Mouse (Mus musculus) liver, postnatal 0 days (tissue): Measurements from ENCODE around the gene Vamp4. TPM values are rescaled to one million over a fixed set of nuclear protein-coding genes. Genes with fewer than 3 reads are reported as not detected.

Experiments used
- ATAC-seq: fragments of 200-750 bp; cut with Nextera tagmentation; 2 replicates; pipeline ENCODE4 v1.8.0; 2017; ENCODE audit warnings: mild to moderate bottlenecking, moderate library complexity
- DNase-seq: peaks from one replicate; pipeline ENCODE4 v3.0.0-alpha.2; 2016
- H3K27ac ChIP-seq: fragments of 300-500 bp; sonication (generic); 2 replicates; pipeline ENCODE4 v1.5.1; 2014; ENCODE audit warnings: antibody characterized with exemption, moderate library complexity, mild to moderate bottlenecking, low read depth
- H3K27me3 ChIP-seq: fragments of 300-500 bp; sonication (generic); 2 replicates; pipeline ENCODE4 v1.6.1; 2014; ENCODE audit warnings: low read length, control low read depth, mixed read lengths; ENCODE audit not compliant: insufficient read depth
- H3K36me3 ChIP-seq: fragments of 300-500 bp; sonication (generic); replicated peaks from 2 replicates; pipeline ENCODE4 v1.6.1; 2014; ENCODE audit warnings: mild to moderate bottlenecking, control low read depth, low read length, moderate library complexity, mixed read lengths; ENCODE audit not compliant: insufficient read depth
- H3K4me1 ChIP-seq: fragments of 300-500 bp; sonication (generic); 2 replicates; pipeline ENCODE4 v1.6.1; 2014; ENCODE audit warnings: antibody characterized with exemption, mild to moderate bottlenecking, control low read depth; ENCODE audit not compliant: insufficient read depth
- H3K4me2 ChIP-seq: fragments of 300-500 bp; sonication (generic); 2 replicates; pipeline ENCODE4 v1.6.1; 2014; ENCODE audit warnings: low read depth, mild to moderate bottlenecking, low read length, moderate library complexity, mixed read lengths
- H3K4me3 ChIP-seq: fragments of 300-500 bp; sonication (generic); 2 replicates; pipeline ENCODE4 v1.5.1; 2014; ENCODE audit warnings: low read depth, low read length
- H3K9ac ChIP-seq: fragments of 300-500 bp; sonication (generic); replicated peaks from 2 replicates; pipeline ENCODE4 v1.6.1; 2014; ENCODE audit warnings: mild to moderate bottlenecking, moderate library complexity
- H3K9me3 ChIP-seq: fragments of 300-500 bp; sonication (generic); 2 replicates; pipeline ENCODE4 v1.6.1; 2016; ENCODE audit warnings: mild to moderate bottlenecking, control low read depth, low read length, mixed read lengths
- CTCF ChIP-seq: sonication (generic); IDR thresholded peaks from 2 replicates; pipeline ENCODE4 v1.5.1; 2016; ENCODE audit warnings: antibody characterized with exemption, low read depth
- EP300 ChIP-seq: IDR thresholded peaks from 2 replicates; pipeline ENCODE4 v1.6.1; 2016; ENCODE audit warnings: antibody characterized with exemption, low read depth, mild to moderate bottlenecking
- WGBS: fragments of 180-500 bp; shearing (Covaris S2); extraction: QIAGEN DNeasy Blood & Tissue Kit; methylation state at CpG from one replicate; pipeline ENCODE4 v1.1.7; 2014; ENCODE audit not compliant: insufficient replicate concordance; 5-methylcytosine and 5-hydroxymethylcytosine counted together
- polyA plus RNA-seq: library from polyadenylated mRNA; unstranded; fragments of >200 nt; fragmentation: Nextera tagmentation; extraction: Ambion mirVana; gene quantifications from 2 replicates; pipeline ENCODE4 v1.2.1, GENCODE M21; 2015

The Vamp4 gene
- polyA plus RNA-seq, 1 experiment from 2014 or later, result 14.9 TPM

- Histone ChIP-seq H3K9ac (no peak overlapping the region), H3K4me1 (no peaks in the 10 kb centered on the region), H3K4me3 (no peak overlapping the region), H3K36me3 (peaks cover 36% of the 10 kb centered on the region), H3K27me3 (no peaks in the 10 kb centered on the region), H3K9me3 (no peaks in the 10 kb centered on the region), H3K27ac (no peak overlapping the region), H3K4me2 (no peak overlapping the region)
- DNase-seq (no peak), ATAC-seq (no peak)
- WGBS, result 82% methylated on average over 2 of the region's 2 CpGs
- TF ChIP-seq CTCF, result no peak; the same call in 1 of the 2 replicates
- no peak for TF ChIP-seq EP300
These were observed 12.6 kb downstream of the Vamp4 start for GRCm38 (mm10) chr1:162582884-162583283.

GRCm38 (mm10) chr1:162586282-162586681, 16.0 kb downstream of the Vamp4 start:
- Histone ChIP-seq H3K4me2 (no peak overlapping the region), H3K27ac (no peak overlapping the region), H3K9ac (no peak overlapping the region), H3K36me3 (peaks cover 29% of the 10 kb centered on the region), H3K4me1 (no peaks in the 10 kb centered on the region), H3K27me3 (no peaks in the 10 kb centered on the region), H3K4me3 (no peak overlapping the region), H3K9me3 (no peaks in the 10 kb centered on the region)
- no peak for TF ChIP-seq CTCF
- no peak for TF ChIP-seq EP300
- DNase-seq (no peak), ATAC-seq (no peak)
- 76% methylated on average over 4 of the region's 4 CpGs for WGBS

- 93% methylated on average over 3 of the region's 3 CpGs for WGBS
- Histone ChIP-seq H3K4me3 (no peak overlapping the region), H3K27ac (no peak overlapping the region), H3K9ac (no peak overlapping the region), H3K27me3 (no peaks in the 10 kb centered on the region), H3K4me1 (no peaks in the 10 kb centered on the region), H3K9me3 (no peaks in the 10 kb centered on the region), H3K4me2 (no peak overlapping the region), H3K36me3 (peaks cover 29% of the 10 kb centered on the region)
- TF ChIP-seq EP300, result no peak
- no peak for TF ChIP-seq CTCF
- ATAC-seq, result no peak
- no peak for DNase-seq
These were observed 18.3 kb downstream of the Vamp4 start for GRCm38 (mm10) chr1:162588606-162589005.

- WGBS, result 46% methylated on average over 9 of the region's 9 CpGs
- no peak overlapping the region for H3K4me2 ChIP-seq
- no peak for ATAC-seq
These were observed 19.1 kb downstream of the Vamp4 start for GRCm38 (mm10) chr1:162589443-162589842.

GRCm38 (mm10) chr1:162590415-162590997, 20.2 kb downstream of the Vamp4 start:
- Histone ChIP-seq H3K36me3 (peaks cover 31% of the 10 kb centered on the region), H3K9me3 (no peaks in the 10 kb centered on the region), H3K4me2 (no peak overlapping the region), H3K4me1 (no peaks in the 10 kb centered on the region), H3K27ac (no peak overlapping the region), H3K9ac (no peak overlapping the region), H3K27me3 (no peaks in the 10 kb centered on the region), H3K4me3 (no peak overlapping the region)
- TF ChIP-seq CTCF (no peak), EP300 (no peak)
- DNase-seq (no peak), ATAC-seq (no peak)
- WGBS, result 56% methylated on average over 8 of the region's 8 CpGs

More at GRCm38 (mm10) chr1:162589443-162589842, 19.1 kb downstream of the Vamp4 start:
- peaks cover 25% of the 10 kb centered on the region for H3K36me3 ChIP-seq
- no peak for DNase-seq
- H3K27ac ChIP-seq, result no peak overlapping the region
- no peak overlapping the region for H3K9ac ChIP-seq
- TF ChIP-seq CTCF, result no peak
- TF ChIP-seq EP300, result no peak
- H3K4me1 ChIP-seq, result no peaks in the 10 kb centered on the region
- H3K27me3 ChIP-seq, result no peaks in the 10 kb centered on the region
- H3K4me3 ChIP-seq, result no peak overlapping the region
- no peaks in the 10 kb centered on the region for H3K9me3 ChIP-seq

- no peaks in the 10 kb centered on the region for H3K9me3 ChIP-seq
- H3K27me3 ChIP-seq, result no peaks in the 10 kb centered on the region
- no peaks in the 10 kb centered on the region for H3K4me1 ChIP-seq
- peaks cover 28% of the 10 kb centered on the region for H3K36me3 ChIP-seq
- H3K9ac ChIP-seq, result no peak overlapping the region
- DNase-seq, result no peak
- 51% methylated on average over 3 of the region's 3 CpGs for WGBS
- no peak overlapping the region for H3K4me3 ChIP-seq
- TF ChIP-seq EP300, result no peak
- no peak for TF ChIP-seq CTCF
- H3K4me2 ChIP-seq, result no peak overlapping the region
- ATAC-seq, result no peak
- no peak overlapping the region for H3K27ac ChIP-seq
These were observed 27.2 kb downstream of the Vamp4 start for GRCm38 (mm10) chr1:162597379-162598102.
